Mouse (Mus musculus): Measurements from ENCODE around the gene Etv3.
"Not testable (repeated sequence)": the region's sequence is repeated elsewhere in the genome, so short reads cannot be mapped to it uniquely, and the experiment has no call there.

Gene Etv3

GRCm38 (mm10) chr3:87518425-87518824 is 6.8 kb upstream of the Etv3 start:
- DNase-seq (ENCODE audit: low spot score in 2 of 2) = no peak

DNA sequence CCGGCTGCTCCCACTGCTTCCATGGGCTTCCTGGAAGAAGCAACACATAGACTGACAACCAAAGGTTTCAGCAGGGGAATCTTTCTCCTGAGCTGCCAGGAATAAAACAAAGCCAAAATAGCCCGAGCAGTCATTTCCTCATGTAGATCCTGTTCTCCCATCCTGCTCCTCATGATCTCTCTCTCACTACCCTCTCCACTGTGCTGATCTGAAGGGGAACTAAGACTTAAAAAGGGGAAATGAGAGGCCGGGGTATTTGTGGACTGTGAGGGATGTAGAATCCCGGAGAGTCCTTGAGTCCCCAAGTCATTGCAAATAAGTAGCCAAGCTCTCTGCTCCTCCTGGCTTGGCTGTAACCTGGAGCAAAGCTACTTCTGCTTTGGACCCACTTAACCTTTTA is 4.1 kb upstream of the Etv3 start:
- no peak for DNase-seq (ENCODE audit: low spot score in 2 of 2)

GRCm38 (mm10) chr3:87521833-87522232 is 3.4 kb upstream of the Etv3 start:
- DNase-seq (ENCODE audit: low spot score in 2 of 2) = no peak

DNA sequence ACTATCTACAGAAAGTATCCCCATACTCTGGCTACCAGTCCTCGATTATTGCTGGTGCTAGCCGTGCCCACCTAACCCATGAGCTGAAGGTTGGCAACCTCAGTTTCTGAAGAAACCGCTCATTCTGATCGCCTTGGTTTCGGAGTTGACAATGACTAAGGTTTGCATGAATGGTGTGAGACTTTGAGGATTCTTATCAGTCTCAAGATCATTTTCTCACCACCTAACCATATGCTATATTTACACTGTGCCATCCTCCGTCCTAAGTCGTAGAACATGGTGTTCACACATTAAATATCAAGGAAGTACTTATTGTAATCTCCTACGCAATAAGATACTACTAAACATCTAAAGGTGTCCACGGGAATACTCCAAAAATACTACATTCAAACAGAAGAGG is 1.5 kb upstream of the Etv3 start:
- DNase-seq (ENCODE audit: low spot score in 2 of 2) = no peak

GRCm38 (mm10) chr3:87525837-87526570 is 797 bp downstream of the Etv3 start:
- DNase-seq (ENCODE audit: low spot score in 2 of 2) = no peak

- no peak for DNase-seq (ENCODE audit: low spot score in 2 of 2)
Measured at GRCm38 (mm10) chr3:87527139-87527538, 1.9 kb downstream of the Etv3 start.

GRCm38 (mm10) chr3:87528021-87528420 is 2.8 kb downstream of the Etv3 start:
- no peak for DNase-seq (ENCODE audit: low spot score in 2 of 2)

- DNase-seq (ENCODE audit: low spot score in 2 of 2) = no peak
Measured at GRCm38 (mm10) chr3:87528841-87529240, 3.6 kb downstream of the Etv3 start.

GRCm38 (mm10) chr3:87529568-87529967 is 4.4 kb downstream of the Etv3 start:
- DNase-seq (ENCODE audit: low spot score in 2 of 2) = no peak

GRCm38 (mm10) chr3:87530234-87530633 is 5.0 kb downstream of the Etv3 start:
- no peak for DNase-seq (ENCODE audit: low spot score in 2 of 2)

DNA sequence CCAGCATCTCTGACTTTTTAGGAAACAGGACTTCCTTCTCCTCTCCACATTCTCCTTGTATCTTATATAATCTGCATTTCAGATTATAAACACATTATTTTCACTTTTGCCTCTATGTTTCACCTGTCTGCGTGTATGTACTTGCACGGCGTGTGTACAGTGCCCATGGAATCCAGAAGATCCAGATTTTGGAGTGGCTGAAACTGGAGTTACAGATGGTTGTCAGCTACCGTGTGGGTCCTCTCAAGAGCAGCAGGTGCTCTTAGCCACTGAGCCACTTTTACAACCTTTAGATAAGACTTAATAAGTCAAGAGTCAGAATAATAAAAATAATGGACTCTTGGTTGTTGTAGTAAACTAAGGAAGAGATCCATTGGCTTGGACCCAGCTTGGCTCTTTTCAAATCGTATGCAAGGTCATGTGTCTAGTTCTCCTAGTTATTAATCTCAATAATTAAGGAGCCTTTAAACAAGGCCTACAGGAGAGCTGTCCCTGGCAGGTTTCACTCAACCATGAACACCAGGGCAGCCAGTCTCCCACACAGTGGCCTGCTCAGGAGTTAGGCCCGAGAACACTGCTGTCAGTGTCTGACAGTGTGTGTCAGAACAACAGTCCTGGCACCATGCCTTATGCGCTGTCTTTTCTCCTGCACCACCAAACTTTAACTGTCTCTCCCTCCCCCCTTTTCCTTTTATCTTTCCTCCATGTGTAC is 8.6 kb downstream of the Etv3 start:
- DNase-seq (ENCODE audit: low spot score in 2 of 2) = no peak

- no peak for DNase-seq (ENCODE audit: low spot score in 2 of 2)
Measured at GRCm38 (mm10) chr3:87538034-87538433, 12.8 kb downstream of the Etv3 start.

- DNase-seq (ENCODE audit: low spot score in 2 of 2) = no peak
Measured at GRCm38 (mm10) chr3:87540028-87540675, 14.9 kb downstream of the Etv3 start.

DNA sequence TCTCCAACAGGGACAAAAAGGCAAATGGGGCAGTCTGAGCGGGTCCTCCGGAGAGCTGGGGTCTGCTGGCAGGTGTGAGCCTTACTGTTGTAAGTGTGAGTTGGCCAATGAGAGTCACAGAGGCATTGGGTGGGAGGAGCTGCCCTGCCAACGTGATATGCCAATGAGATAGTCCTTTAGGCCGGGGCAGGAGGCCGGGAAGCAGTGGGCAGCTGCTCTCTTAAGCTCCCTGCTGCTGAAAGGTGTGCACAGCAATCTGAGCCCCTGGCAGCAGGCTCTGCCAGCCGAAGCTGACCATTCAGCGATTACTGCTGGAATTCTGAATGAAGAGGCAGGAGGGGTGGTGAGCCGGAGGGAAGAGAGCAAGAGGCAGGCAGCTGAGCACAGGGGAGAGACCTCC is 15.5 kb downstream of the Etv3 start:
- no peak for DNase-seq (ENCODE audit: low spot score in 2 of 2)

DNA sequence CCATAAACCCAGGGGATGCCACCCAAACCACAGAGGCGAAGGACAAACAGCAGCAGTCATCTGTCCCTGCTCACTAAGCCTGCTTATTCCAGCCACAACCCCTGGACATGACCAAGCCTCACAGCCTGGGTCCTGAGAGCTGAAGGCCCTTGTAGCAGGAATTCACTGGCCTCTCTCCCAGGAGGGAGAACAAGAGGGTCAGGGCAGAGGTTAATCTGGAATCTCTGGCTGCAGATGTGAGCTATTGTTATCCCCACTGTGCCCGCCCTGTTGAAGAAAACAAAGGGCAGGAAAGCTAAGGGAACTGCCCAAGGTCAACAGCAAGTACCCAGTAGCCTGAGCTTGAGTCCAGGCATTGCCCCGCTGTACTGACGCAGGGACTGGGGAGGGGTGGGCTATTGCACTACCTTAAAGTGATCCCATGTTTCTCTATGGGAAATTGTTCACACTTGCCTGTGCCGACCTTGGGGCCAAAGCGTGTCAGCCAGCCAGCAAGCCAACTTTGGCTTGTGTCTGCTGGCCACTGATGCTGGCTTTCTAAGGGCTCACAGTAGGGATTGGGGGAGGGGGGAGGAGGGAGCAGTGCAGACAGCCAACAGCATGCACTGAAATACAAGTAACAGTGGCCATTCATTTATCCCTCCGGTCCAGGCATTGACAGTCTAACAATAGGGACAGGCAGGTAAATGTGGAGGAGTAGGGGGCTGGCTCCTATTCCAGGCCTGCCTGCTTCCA is 17.4 kb downstream of the Etv3 start:
- DNase-seq (ENCODE audit: low spot score in 2 of 2) = no peak

GRCm38 (mm10) chr3:87545554-87545953 is 20.3 kb downstream of the Etv3 start:
- no peak for DNase-seq (ENCODE audit: low spot score in 2 of 2)

- peak; percentile 81 to 90 for DNase-seq (ENCODE audit: low spot score in 2 of 2)
Measured at GRCm38 (mm10) chr3:87546291-87546721, 21.1 kb downstream of the Etv3 start.

- no peak for DNase-seq (ENCODE audit: low spot score in 2 of 2)
Measured at GRCm38 (mm10) chr3:87549908-87550307, 24.7 kb downstream of the Etv3 start.

DNA sequence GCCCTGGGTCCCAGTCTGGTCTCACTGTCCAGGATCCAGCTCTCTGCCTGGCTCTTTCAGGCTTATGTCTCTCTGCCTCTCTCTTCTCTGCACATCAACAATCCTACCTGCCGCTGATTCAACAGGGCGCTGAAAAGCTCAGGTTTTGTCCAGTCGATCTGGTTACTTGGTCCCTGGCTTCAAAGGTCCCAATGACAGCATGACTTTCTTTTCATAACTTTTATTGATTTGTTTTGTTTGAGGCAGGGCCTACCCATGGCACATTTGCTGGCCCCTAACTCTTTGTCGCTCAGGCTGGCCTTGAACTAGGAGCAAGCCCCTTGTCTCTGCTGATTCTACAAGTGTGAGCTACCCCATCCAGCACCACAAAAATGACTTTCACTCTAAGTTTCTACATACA is 27.1 kb downstream of the Etv3 start:
- DNase-seq (ENCODE audit: low spot score in 2 of 2) = no peak

- DNase-seq (ENCODE audit: low spot score in 2 of 2) = no peak
Measured at GRCm38 (mm10) chr3:87553196-87553935, 28.2 kb downstream of the Etv3 start.

- not testable (repeated sequence) for DNase-seq (ENCODE audit: low spot score in 2 of 2)
Measured at GRCm38 (mm10) chr3:87554859-87555258, 29.7 kb downstream of the Etv3 start.
